19 mouse cellular contexts compared by ENCODE assay signal in genomic region chr14:32030073-32030472, GRCm38 (mm10). TPM values are rescaled to one million over a fixed set of nuclear protein-coding genes. Genes with fewer than 3 reads are reported as not detected.
DNase-seq lines count a peak whose midpoint lies in the region; ATAC-seq and TF ChIP-seq lines count a peak whose summit lies in the region.
"Had no signal": no experiment of that assay in that cellular context is flagged by ENCODE, and none has a peak within 500 bp of the region (broad histone marks: within the 10 kb centered on the region; RNA-seq: fewer than 3 reads in every experiment).

No protein-coding gene starts in this region.

- H3K27ac ChIP-seq in embryonic facial prominence, embryonic 14.5 days (replicated peaks; ENCODE audit: low read depth, low read length) = no peak overlapping the region
- H3K27ac ChIP-seq in embryonic facial prominence, embryonic 10.5 days (replicated peaks) = no peak overlapping the region
- peak overlapping the region; percentile 66 for H3K27ac ChIP-seq in kidney, adult 2 months (ENCODE audit: insufficient read depth, low read depth, low read length)
- no peak overlapping the region for H3K27ac ChIP-seq in testis, adult 2 months (ENCODE audit: control insufficient read depth, insufficient read depth, low read depth, low read length)
- H3K27ac ChIP-seq: forebrain, embryonic 13.5 days; heart, embryonic 13.5 days; hindbrain, embryonic 13.5 days; limb, embryonic 12.5 days; liver, embryonic 12.5 days had no signal

- no peaks in the 10 kb centered on the region for H3K9me3 ChIP-seq in embryonic facial prominence, embryonic 14.5 days (ENCODE audit: control insufficient read depth, low read length)
- H3K9me3 ChIP-seq in embryonic facial prominence, embryonic 10.5 days = no peaks in the 10 kb centered on the region
- H3K9me3 ChIP-seq: forebrain, embryonic 13.5 days; heart, embryonic 13.5 days; hindbrain, embryonic 13.5 days; limb, embryonic 12.5 days; liver, embryonic 12.5 days; megakaryocyte, embryonic 14.5 days had no signal

- peaks cover 6% of the 10 kb centered on the region; the same call in 1 of the 2 replicates for H3K4me1 ChIP-seq in embryonic facial prominence, embryonic 14.5 days (ENCODE audit: control insufficient read depth, insufficient read depth, low read length)
- H3K4me1 ChIP-seq in embryonic facial prominence, embryonic 10.5 days = peaks cover 31% of the 10 kb centered on the region
- H3K4me1 ChIP-seq in kidney, adult 2 months (ENCODE audit: control insufficient read depth, insufficient read depth, low read length) = no peaks in the 10 kb centered on the region
- no peaks in the 10 kb centered on the region for H3K4me1 ChIP-seq in testis, adult 2 months (ENCODE audit: control insufficient read depth, insufficient read depth, low read length)

- no peak for TF ChIP-seq POLR2A in kidney, adult 2 months (IDR thresholded peaks at IDR 0.05; ENCODE audit: low read depth, low read length)
- no peak for TF ChIP-seq POLR2A in testis, adult 2 months (IDR thresholded peaks at IDR 0.05; ENCODE audit: control insufficient read depth, low read depth, low read length)

- H3K9ac ChIP-seq in embryonic facial prominence, embryonic 14.5 days (ENCODE audit: low read depth, low read length) = no peak overlapping the region
- H3K9ac ChIP-seq: forebrain, embryonic 13.5 days; hindbrain, embryonic 13.5 days; limb, embryonic 12.5 days; liver, embryonic 12.5 days; lung, embryonic 14.5 days had no signal

- H3K4me2 ChIP-seq in embryonic facial prominence, embryonic 14.5 days (ENCODE audit: low read depth, low read length) = no peak overlapping the region
- H3K4me2 ChIP-seq: forebrain, embryonic 13.5 days; heart, embryonic 13.5 days; hindbrain, embryonic 13.5 days; limb, embryonic 12.5 days; liver, embryonic 12.5 days; lung, embryonic 14.5 days had no signal

- peak; percentile 42; the same call in 1 of the 2 replicates for ATAC-seq in embryonic facial prominence, embryonic 14.5 days (ENCODE audit: low read depth)
- no peak for ATAC-seq in erythroblast, adult 5-6 weeks (replicated peaks; ENCODE audit: low FRiP score, poor library complexity, severe bottlenecking)
- ATAC-seq: forebrain, embryonic 13.5 days; liver, embryonic 12.5 days; Patski had no signal

- H3K27me3 ChIP-seq in embryonic facial prominence, embryonic 14.5 days (replicated peaks; ENCODE audit: control insufficient read depth, insufficient read depth, low read length) = no peaks in the 10 kb centered on the region; the same call in none of the 2 replicates
- peaks cover 19% of the 10 kb centered on the region for H3K27me3 ChIP-seq in embryonic facial prominence, embryonic 10.5 days (replicated peaks; ENCODE audit: low read depth, poor library complexity, severe bottlenecking)
- H3K27me3 ChIP-seq in kidney, adult 2 months (replicated peaks; ENCODE audit: control insufficient read depth, insufficient read depth, low read length) = no peaks in the 10 kb centered on the region
- H3K27me3 ChIP-seq in testis, adult 2 months (ENCODE audit: control insufficient read depth, insufficient read depth, low read length) = no peaks in the 10 kb centered on the region
- H3K27me3 ChIP-seq: forebrain, embryonic 13.5 days; Patski had no signal

- no peak for TF ChIP-seq CTCF in kidney, adult 2 months (conservative IDR thresholded peaks at IDR 0.05; ENCODE audit: insufficient read depth, insufficient read length, low read depth, low read length)
- no peak for TF ChIP-seq CTCF in testis, adult 2 months (IDR thresholded peaks at IDR 0.05; ENCODE audit: control insufficient read depth, insufficient read depth, insufficient replicate concordance, low read depth, low read length)

- H3K4me3 ChIP-seq in embryonic facial prominence, embryonic 14.5 days (ENCODE audit: low read depth, low read length) = no peak overlapping the region
- no peak overlapping the region for H3K4me3 ChIP-seq in embryonic facial prominence, embryonic 10.5 days
- H3K4me3 ChIP-seq in kidney, adult 2 months (ENCODE audit: insufficient read depth, low read depth, low read length) = peak overlapping the region; percentile 58
- H3K4me3 ChIP-seq in testis, adult 2 months (ENCODE audit: control insufficient read depth, low read depth, low read length) = peak overlapping the region; percentile 12; the same call in 1 of the 2 replicates
- H3K4me3 ChIP-seq: erythroblast, embryonic 14.5 days; forebrain, embryonic 13.5 days; heart, embryonic 13.5 days; hindbrain, embryonic 13.5 days; limb, embryonic 12.5 days; liver, embryonic 12.5 days; megakaryocyte, embryonic 14.5 days had no signal

- WGBS in embryonic facial prominence, embryonic 14.5 days = 59% methylated on average over 5 of the region's 5 CpGs
- 67% methylated on average over 5 of the region's 5 CpGs for WGBS in embryonic facial prominence, embryonic 10.5 days
- WGBS in kidney, adult 2 months = 64% methylated on average over 5 of the region's 5 CpGs

- H3K36me3 ChIP-seq in embryonic facial prominence, embryonic 14.5 days (ENCODE audit: control insufficient read depth, insufficient read depth, low read length) = no peaks in the 10 kb centered on the region
- no peaks in the 10 kb centered on the region for H3K36me3 ChIP-seq in embryonic facial prominence, embryonic 10.5 days (replicated peaks)
- H3K36me3 ChIP-seq in kidney, adult 2 months (ENCODE audit: control insufficient read depth, insufficient read depth, low read length) = no peaks in the 10 kb centered on the region
- no peaks in the 10 kb centered on the region for H3K36me3 ChIP-seq in testis, adult 2 months (ENCODE audit: control insufficient read depth, insufficient read depth, low read length)
- H3K36me3 ChIP-seq: heart, embryonic 13.5 days; hindbrain, embryonic 13.5 days; limb, embryonic 12.5 days; liver, embryonic 12.5 days had no signal

- DNase-seq in embryonic facial prominence, embryonic 14.5 days (ENCODE audit: low spot score) = peak; percentile 29
- no peak for DNase-seq in embryonic facial prominence, embryonic 10.5 days (ENCODE audit: low spot score)
- DNase-seq in kidney, adult 2 months = no peak
- DNase-seq in kidney, postnatal 36 days = no peak
- no peak for DNase-seq in testis, postnatal 10 days (ENCODE audit: low spot score)
- DNase-seq: layer of hippocampus, postnatal 36 days; lung, embryonic 14.5 days had no signal

RNA-seq across cellular contexts. Expression of gene Galnt15, which starts 1.3 kb away (rescaled TPM):
- 0.36 and 0.50 TPM in 2 replicates for polyA plus RNA-seq in embryonic facial prominence, embryonic 14.5 days (2014; fragmentation: Nextera tagmentation; extraction: Ambion mirVana)
- polyA plus RNA-seq in embryonic facial prominence, embryonic 10.5 days (2016; fragmentation: Nextera tagmentation; extraction: Ambion mirVana) = 0.04 and 0.15 TPM in 2 replicates
- polyA plus RNA-seq in kidney, adult 2 months (2012; rRNA removed) = 2.6 and 2.9 TPM in 2 replicates
- polyA plus RNA-seq in testis, adult 2 months (2012; rRNA removed) = 0.26 and 0.65 TPM in 2 replicates
- total RNA-seq in erythroblast, adult 5-6 weeks (2015; ENCODE audit: low replicate concordance) = not detected in 2 replicates
- 0.09 TPM in 1 of 2 replicates, not detected in the other for total RNA-seq in erythroblast, adult 5-6 weeks (2017; ENCODE audit: low replicate concordance)
- total RNA-seq: ES-E14; neutrophil, adult 5-6 weeks had no signal
- polyA plus RNA-seq: erythroblast, embryonic 14.5 days; limb, embryonic 12.5 days; liver, embryonic 12.5 days had no signal

RNA-seq across cellular contexts. Expression of gene Oxnad1, which starts 55.1 kb away (rescaled TPM):
- polyA plus RNA-seq in embryonic facial prominence, embryonic 14.5 days (2014; fragmentation: Nextera tagmentation; extraction: Ambion mirVana) = 14.2 and 14.8 TPM in 2 replicates
- 20.1 and 21.2 TPM in 2 replicates for polyA plus RNA-seq in embryonic facial prominence, embryonic 10.5 days (2016; fragmentation: Nextera tagmentation; extraction: Ambion mirVana)
- 49.0 and 60.2 TPM in 2 replicates for polyA plus RNA-seq in kidney, adult 2 months (2012; rRNA removed)
- polyA plus RNA-seq in testis, adult 2 months (2012; rRNA removed) = 23.9 and 24.0 TPM in 2 replicates
- 0.58 and 3.1 TPM in 2 replicates for total RNA-seq in erythroblast, adult 5-6 weeks (2015; ENCODE audit: low replicate concordance)
- total RNA-seq in erythroblast, adult 5-6 weeks (2017; ENCODE audit: low replicate concordance) = 6.8 and 9.5 TPM in 2 replicates

RNA-seq across cellular contexts. Expression of gene Dph3, which starts 55.5 kb away (rescaled TPM):
- polyA plus RNA-seq in embryonic facial prominence, embryonic 14.5 days (2014; fragmentation: Nextera tagmentation; extraction: Ambion mirVana) = 86.7 and 100 TPM in 2 replicates
- polyA plus RNA-seq in embryonic facial prominence, embryonic 10.5 days (2016; fragmentation: Nextera tagmentation; extraction: Ambion mirVana) = 98.8 and 102 TPM in 2 replicates
- 31.2 and 43.1 TPM in 2 replicates for polyA plus RNA-seq in kidney, adult 2 months (2012; rRNA removed)
- 149 and 193 TPM in 2 replicates for polyA plus RNA-seq in testis, adult 2 months (2012; rRNA removed)
- 0.77 and 15.9 TPM in 2 replicates for total RNA-seq in erythroblast, adult 5-6 weeks (2015; ENCODE audit: low replicate concordance)
- 10.4 and 30.1 TPM in 2 replicates for total RNA-seq in erythroblast, adult 5-6 weeks (2017; ENCODE audit: low replicate concordance)

Comparison
In these comparisons a context has a peak if more than half of its experiments do, and no peak if none do; other contexts are left out.
1. H3K4me3 ChIP-seq: peak in kidney, adult 2 months (single experiment) and testis, adult 2 months (single experiment); none in embryonic facial prominence, embryonic 14.5 days (single experiment) and embryonic facial prominence, embryonic 10.5 days (single experiment).